Mouse (Mus musculus) heart, embryonic 12.5 days (tissue): ENCODE measurements around the gene Lmtk2. TPM values are rescaled to one million over a fixed set of nuclear protein-coding genes. Genes with fewer than 3 reads are reported as not detected.

Experiments
- polyA plus RNA-seq: library from polyadenylated mRNA; unstranded; fragments of >200 nt; fragmentation: Nextera tagmentation; extraction: Ambion mirVana; gene quantifications from 2 replicates; pipeline ENCODE4 v1.2.1, GENCODE M21; 2016

The Lmtk2 gene
- polyA plus RNA-seq, 1 experiment from 2014 or later, result 6.9 TPM

Other genes starting within 250 kb of the Lmtk2 start
- gene Ankrd61, start 202.8 kb upstream of the Lmtk2 start, polyA plus RNA-seq, result 0.22 and 0.39 TPM in 2 replicates
- gene Aimp2, start 190.6 kb upstream of the Lmtk2 start, polyA plus RNA-seq, result 85.9 and 86.6 TPM in 2 replicates
- gene Pms2, start 190.5 kb upstream of the Lmtk2 start, polyA plus RNA-seq, result 24.2 and 25.1 TPM in 2 replicates
- 0.33 and 0.55 TPM in 2 replicates for gene Gm42421, start 172.3 kb upstream of the Lmtk2 start, polyA plus RNA-seq
- 1.0 and 1.3 TPM in 2 replicates for gene Rsph10b, start 167.4 kb upstream of the Lmtk2 start, polyA plus RNA-seq
- gene Ccz1, start 85.6 kb upstream of the Lmtk2 start, polyA plus RNA-seq, result 59.1 and 59.3 TPM in 2 replicates
- not detected in 2 replicates for gene Ocm, start 73.8 kb upstream of the Lmtk2 start, polyA plus RNA-seq
- 0.26 and 0.46 TPM in 2 replicates for gene Bhlha15, start 89.8 kb downstream of the Lmtk2 start, polyA plus RNA-seq
- gene Tecpr1, start 123.2 kb downstream of the Lmtk2 start, polyA plus RNA-seq, result 19.1 and 19.3 TPM in 2 replicates
- 127 and 133 TPM in 2 replicates for gene Bri3, start 144.0 kb downstream of the Lmtk2 start, polyA plus RNA-seq